Mouse (Mus musculus): Measurements from ENCODE around the gene Mrpl41. TPM values are rescaled to one million over a fixed set of nuclear protein-coding genes. Genes with fewer than 3 reads are reported as not detected.

Gene Mrpl41
- polyA plus RNA-seq, 1 experiment: 30.9 TPM

- H3K27ac ChIP-seq (ENCODE audit: insufficient read depth, low read depth, low read length): no peak overlapping the region
- H3K4me1 ChIP-seq (ENCODE audit: control insufficient read depth, insufficient read depth, low read length): no peaks in the 10 kb centered on the region
- no peak overlapping the region for H3K4me3 ChIP-seq (ENCODE audit: insufficient read depth, low read length)
- no peak for TF ChIP-seq CTCF (IDR thresholded peaks at IDR 0.05; ENCODE audit: low read depth, low read length)
- TF ChIP-seq POLR2A (IDR thresholded peaks at IDR 0.05; ENCODE audit: borderline replicate concordance, low read depth, low read length): no peak
These were observed 32.8 kb downstream of the Mrpl41 start for GRCm38 (mm10) chr2:24942092-24942491.

DNA sequence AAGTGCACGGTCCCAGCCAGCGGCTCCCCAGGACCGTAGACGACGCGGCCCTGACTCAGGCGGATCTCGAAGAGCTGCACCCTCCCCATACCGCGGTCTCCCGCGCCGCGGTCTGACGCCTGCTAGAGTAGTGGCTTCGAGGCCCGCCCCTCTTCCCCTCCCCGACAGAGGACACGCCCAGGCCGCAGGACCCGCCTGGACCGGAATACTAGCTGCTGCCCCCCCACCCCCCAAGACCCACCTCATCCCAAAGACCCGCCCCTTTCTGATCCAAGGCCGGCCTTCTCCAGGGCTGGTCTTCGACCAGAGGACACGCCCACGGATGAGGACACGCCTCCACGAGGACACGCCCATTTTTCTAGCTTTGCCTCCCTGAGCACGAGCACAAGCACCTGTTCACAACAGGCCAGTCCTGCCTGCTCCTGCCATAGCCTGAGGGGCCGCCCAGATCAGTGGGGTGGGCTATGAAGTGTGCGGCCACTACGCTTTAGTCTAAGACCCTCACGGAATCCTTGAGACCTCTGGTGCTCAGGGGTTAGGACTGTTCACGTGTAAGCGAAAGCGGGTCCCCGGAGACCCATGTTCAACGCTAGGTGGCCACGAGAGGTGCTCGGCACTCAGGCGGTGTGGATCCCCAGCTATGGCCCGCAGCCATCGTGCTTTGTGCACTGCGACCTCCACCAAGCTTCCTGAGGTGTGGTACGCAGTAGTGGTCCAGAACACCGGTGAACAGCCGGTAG, 39.7 kb downstream of the Mrpl41 start, which contains the start of gene Arrdc1:
TSS of gene Arrdc1 (minus strand) at position 196 of the 740 bp plus-strand sequence.
- H3K27ac ChIP-seq (ENCODE audit: insufficient read depth, low read depth, low read length): peak within 1 kb of the TSS; percentile 86
- peak within 1 kb of the TSS; percentile 96 for H3K4me3 ChIP-seq (ENCODE audit: insufficient read depth, low read length)
- H3K4me1 ChIP-seq (ENCODE audit: control insufficient read depth, insufficient read depth, low read length): peaks cover 10% of the 10 kb centered on the region; the same call in 1 of the 2 replicates
- no peak; the same call in none of the 2 replicates for TF ChIP-seq POLR2A (IDR thresholded peaks at IDR 0.05; ENCODE audit: borderline replicate concordance, low read depth, low read length)
- peak; percentile 25; the same call in 1 of the 2 replicates for TF ChIP-seq CTCF (IDR thresholded peaks at IDR 0.05; ENCODE audit: low read depth, low read length)

DNA sequence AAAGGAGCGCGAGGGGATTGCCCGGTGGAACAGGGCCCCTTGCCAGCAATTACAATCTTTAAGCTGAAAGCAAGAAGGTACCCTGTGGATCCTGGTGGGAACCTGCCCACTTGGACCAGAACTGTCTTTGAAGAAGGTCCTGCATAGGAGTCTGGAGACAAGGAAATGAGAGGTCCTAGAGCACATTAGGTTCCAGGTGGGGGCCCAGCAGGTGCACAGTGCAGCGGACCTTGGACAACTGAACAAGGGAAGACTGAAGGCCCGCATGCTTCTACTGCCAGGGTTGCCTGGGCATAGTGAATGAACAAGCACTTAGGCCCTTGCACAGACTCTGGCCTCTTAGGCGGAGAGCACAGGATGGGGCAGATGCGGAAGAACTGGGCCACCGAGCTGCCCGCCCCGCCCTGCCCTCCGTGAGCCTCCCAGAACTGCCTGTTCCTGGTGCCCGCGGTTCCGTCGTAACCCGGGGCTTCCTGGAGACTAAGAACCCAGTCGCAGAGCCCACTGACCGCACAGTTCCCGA, 40.4 kb downstream of the Mrpl41 start:
- peak overlapping the region; percentile 86 for H3K27ac ChIP-seq (ENCODE audit: insufficient read depth, low read depth, low read length)
- peak overlapping the region; percentile 96 for H3K4me3 ChIP-seq (ENCODE audit: insufficient read depth, low read length)
- H3K4me1 ChIP-seq (ENCODE audit: control insufficient read depth, insufficient read depth, low read length): peaks cover 10% of the 10 kb centered on the region; the same call in 1 of the 2 replicates
- TF ChIP-seq CTCF (IDR thresholded peaks at IDR 0.05; ENCODE audit: low read depth, low read length) (no peak), POLR2A (IDR thresholded peaks at IDR 0.05; ENCODE audit: borderline replicate concordance, low read depth, low read length) (no peak)

- H3K4me3 ChIP-seq (ENCODE audit: insufficient read depth, low read length): no peak overlapping the region
- TF ChIP-seq POLR2A (IDR thresholded peaks at IDR 0.05; ENCODE audit: borderline replicate concordance, low read depth, low read length) (no peak), CTCF (IDR thresholded peaks at IDR 0.05; ENCODE audit: low read depth, low read length) (no peak)
- H3K27ac ChIP-seq (ENCODE audit: insufficient read depth, low read depth, low read length): no peak overlapping the region
- H3K4me1 ChIP-seq (ENCODE audit: control insufficient read depth, insufficient read depth, low read length): peaks cover 29% of the 10 kb centered on the region
These were observed 45.3 kb downstream of the Mrpl41 start for GRCm38 (mm10) chr2:24929593-24929992.

GRCm38 (mm10) chr2:24929119-24929518, 45.8 kb downstream of the Mrpl41 start:
- TF ChIP-seq CTCF (IDR thresholded peaks at IDR 0.05; ENCODE audit: low read depth, low read length) (no peak), POLR2A (IDR thresholded peaks at IDR 0.05; ENCODE audit: borderline replicate concordance, low read depth, low read length) (no peak)
- no peak overlapping the region for H3K27ac ChIP-seq (ENCODE audit: insufficient read depth, low read depth, low read length)
- H3K4me1 ChIP-seq (ENCODE audit: control insufficient read depth, insufficient read depth, low read length): peaks cover 29% of the 10 kb centered on the region
- no peak overlapping the region for H3K4me3 ChIP-seq (ENCODE audit: insufficient read depth, low read length)

GRCm38 (mm10) chr2:24927810-24928479, 47.0 kb downstream of the Mrpl41 start:
- H3K27ac ChIP-seq (ENCODE audit: insufficient read depth, low read depth, low read length): peak overlapping the region; percentile 63; the same call in 1 of the 2 replicates
- TF ChIP-seq POLR2A (IDR thresholded peaks at IDR 0.05; ENCODE audit: borderline replicate concordance, low read depth, low read length): no peak
- no peak for TF ChIP-seq CTCF (IDR thresholded peaks at IDR 0.05; ENCODE audit: low read depth, low read length)
- H3K4me3 ChIP-seq (ENCODE audit: insufficient read depth, low read length): no peak overlapping the region
- H3K4me1 ChIP-seq (ENCODE audit: control insufficient read depth, insufficient read depth, low read length): peaks cover 21% of the 10 kb centered on the region

DNA sequence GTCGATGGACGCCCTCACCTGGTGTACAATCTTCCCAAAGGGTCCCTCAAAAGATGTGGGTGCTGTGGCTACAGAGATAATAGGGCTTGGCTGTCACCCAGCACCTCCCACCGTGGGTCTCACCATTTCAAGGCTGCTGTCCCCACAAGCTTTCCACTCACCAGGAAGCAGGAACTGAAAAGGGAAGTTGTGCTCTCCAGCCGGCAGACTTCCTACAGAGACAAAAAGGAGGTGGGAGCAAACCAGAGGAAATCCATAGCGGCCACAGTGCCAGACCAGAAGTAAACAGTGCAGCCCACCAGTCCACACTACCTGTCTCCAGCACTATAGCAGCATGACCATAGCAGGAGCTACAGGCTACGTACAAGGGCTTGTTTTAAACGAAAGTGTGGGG, 47.9 kb downstream of the Mrpl41 start:
- Histone ChIP-seq H3K27ac (ENCODE audit: insufficient read depth, low read depth, low read length) (peak overlapping the region; percentile 63), H3K4me1 (ENCODE audit: control insufficient read depth, insufficient read depth, low read length) (peaks cover 21% of the 10 kb centered on the region), H3K4me3 (ENCODE audit: insufficient read depth, low read length) (no peak overlapping the region)
- TF ChIP-seq POLR2A (IDR thresholded peaks at IDR 0.05; ENCODE audit: borderline replicate concordance, low read depth, low read length) (no peak), CTCF (IDR thresholded peaks at IDR 0.05; ENCODE audit: low read depth, low read length) (no peak)

GRCm38 (mm10) chr2:24926345-24926964, 48.4 kb downstream of the Mrpl41 start:
- TF ChIP-seq POLR2A (IDR thresholded peaks at IDR 0.05; ENCODE audit: borderline replicate concordance, low read depth, low read length) (no peak), CTCF (IDR thresholded peaks at IDR 0.05; ENCODE audit: low read depth, low read length) (no peak)
- Histone ChIP-seq H3K4me3 (ENCODE audit: insufficient read depth, low read length) (no peak overlapping the region), H3K4me1 (ENCODE audit: control insufficient read depth, insufficient read depth, low read length) (peaks cover 21% of the 10 kb centered on the region), H3K27ac (ENCODE audit: insufficient read depth, low read depth, low read length) (peak overlapping the region; percentile 7; the same call in 1 of the 2 replicates)

GRCm38 (mm10) chr2:24925284-24925683, 49.6 kb downstream of the Mrpl41 start:
- TF ChIP-seq CTCF (IDR thresholded peaks at IDR 0.05; ENCODE audit: low read depth, low read length) (no peak), POLR2A (IDR thresholded peaks at IDR 0.05; ENCODE audit: borderline replicate concordance, low read depth, low read length) (no peak)
- H3K4me3 ChIP-seq (ENCODE audit: insufficient read depth, low read length): no peak overlapping the region
- peaks cover 21% of the 10 kb centered on the region for H3K4me1 ChIP-seq (ENCODE audit: control insufficient read depth, insufficient read depth, low read length)
- H3K27ac ChIP-seq (ENCODE audit: insufficient read depth, low read depth, low read length): no peak overlapping the region

Other genes with a start within 250 kb of the Mrpl41 start
- 0.16 and 0.52 TPM in 2 replicates for gene Cacna1b, start 211.9 kb downstream of the Mrpl41 start, polyA plus RNA-seq (2012; ENCODE audit: insufficient read depth, insufficient read length, missing spikeins)
- gene Ehmt1, start 55.5 kb downstream of the Mrpl41 start, polyA plus RNA-seq (2012; ENCODE audit: insufficient read depth, insufficient read length, missing spikeins): 29.9 and 32.9 TPM in 2 replicates
- gene Arrdc1, start 39.8 kb downstream of the Mrpl41 start, polyA plus RNA-seq (2012; ENCODE audit: insufficient read depth, insufficient read length, missing spikeins): 97.6 and 102 TPM in 2 replicates
- 6.5 and 7.6 TPM in 2 replicates for gene Zmynd19, start 25.3 kb downstream of the Mrpl41 start, polyA plus RNA-seq (2012; ENCODE audit: insufficient read depth, insufficient read length, missing spikeins)
- gene Dph7, start 12.7 kb downstream of the Mrpl41 start, polyA plus RNA-seq (2012; ENCODE audit: insufficient read depth, insufficient read length, missing spikeins): 8.2 and 8.7 TPM in 2 replicates
- 184 and 202 TPM in 2 replicates for gene Pnpla7, start 935 bp upstream of the Mrpl41 start, polyA plus RNA-seq (2012; ENCODE audit: insufficient read depth, insufficient read length, missing spikeins)
- 14.4 and 18.0 TPM in 2 replicates for gene Nsmf, start 79.3 kb upstream of the Mrpl41 start, polyA plus RNA-seq (2012; ENCODE audit: insufficient read depth, insufficient read length, missing spikeins)
- gene Entpd8, start 105.2 kb upstream of the Mrpl41 start, polyA plus RNA-seq (2012; ENCODE audit: insufficient read depth, insufficient read length, missing spikeins): not detected in 2 replicates
- gene Noxa1, start 120.1 kb upstream of the Mrpl41 start, polyA plus RNA-seq (2012; ENCODE audit: insufficient read depth, insufficient read length, missing spikeins): not detected in 2 replicates
- gene Nrarp, start 205.7 kb upstream of the Mrpl41 start, polyA plus RNA-seq (2012; ENCODE audit: insufficient read depth, insufficient read length, missing spikeins): not detected in 2 replicates
- gene Tor4a, start 221.8 kb upstream of the Mrpl41 start, polyA plus RNA-seq (2012; ENCODE audit: insufficient read depth, insufficient read length, missing spikeins): 72.2 and 73.2 TPM in 2 replicates
- 33.3 and 35.7 TPM in 2 replicates for gene Nelfb, start 236.4 kb upstream of the Mrpl41 start, polyA plus RNA-seq (2012; ENCODE audit: insufficient read depth, insufficient read length, missing spikeins)
- gene Stpg3, start 239.5 kb upstream of the Mrpl41 start, polyA plus RNA-seq (2012; ENCODE audit: insufficient read depth, insufficient read length, missing spikeins): not detected in 2 replicates
- gene Fam166a, start 243.6 kb upstream of the Mrpl41 start, polyA plus RNA-seq (2012; ENCODE audit: insufficient read depth, insufficient read length, missing spikeins): not detected in 2 replicates
- 124 and 135 TPM in 2 replicates for gene Tubb4b, start 249.6 kb upstream of the Mrpl41 start, polyA plus RNA-seq (2012; ENCODE audit: insufficient read depth, insufficient read length, missing spikeins)